Comparison of ENCODE assay signal across 19 mouse cellular contexts in the genomic region with DNA sequence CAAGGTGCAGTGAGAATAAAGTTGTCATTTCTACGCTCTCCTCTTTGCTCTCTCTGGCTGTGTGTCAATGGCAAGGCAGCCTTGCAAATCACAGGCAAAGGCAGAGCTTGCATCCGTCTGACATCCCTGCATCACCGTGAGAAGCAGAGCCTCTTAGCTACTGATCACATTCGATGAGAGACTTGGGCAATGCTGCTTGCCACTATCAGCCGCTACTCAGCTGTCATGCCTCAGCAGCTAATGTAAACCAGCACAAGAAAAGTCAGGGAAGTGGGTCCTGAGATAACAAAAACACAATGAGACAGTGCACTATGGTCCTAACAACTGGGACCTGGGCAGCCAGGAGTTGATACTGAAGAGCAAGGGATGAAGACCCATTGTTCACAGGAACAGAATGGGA.
DNase-seq lines count a peak whose midpoint lies in the region; ATAC-seq lines count a peak whose summit lies in the region.
"Had no signal": no experiment of that assay in that cellular context is flagged by ENCODE, and none has a peak within 500 bp of the region (broad histone marks: within the 10 kb centered on the region; RNA-seq: fewer than 3 reads in every experiment).

No protein-coding gene starts in this region.

- no peak overlapping the region for H3K9ac ChIP-seq in heart, embryonic 12.5 days
- H3K9ac ChIP-seq in lung, embryonic 15.5 days: no peak overlapping the region
- H3K9ac ChIP-seq: forebrain, embryonic 13.5 days; neural tube, embryonic 15.5 days had no signal

- peaks cover 26% of the 10 kb centered on the region for H3K4me1 ChIP-seq in heart, embryonic 12.5 days (replicated peaks)
- peaks cover 15% of the 10 kb centered on the region; the same call in 1 of the 2 replicates for H3K4me1 ChIP-seq in lung, embryonic 15.5 days
- H3K4me1 ChIP-seq: forebrain, embryonic 13.5 days; hindbrain, embryonic 10.5 days; neural tube, embryonic 15.5 days had no signal

- H3K27ac ChIP-seq in heart, embryonic 12.5 days (ENCODE audit: poor library complexity, severe bottlenecking): peak overlapping the region; percentile 33; the same call in 1 of the 2 replicates
- H3K27ac ChIP-seq in lung, embryonic 15.5 days: peak overlapping the region; percentile 56
- H3K27ac ChIP-seq: forebrain, embryonic 13.5 days; hindbrain, embryonic 10.5 days; hindbrain, postnatal 0 days; neural tube, embryonic 15.5 days had no signal

- H3K27me3 ChIP-seq in heart, embryonic 12.5 days (replicated peaks): no peaks in the 10 kb centered on the region
- no peaks in the 10 kb centered on the region for H3K27me3 ChIP-seq in lung, embryonic 15.5 days
- H3K27me3 ChIP-seq: forebrain, embryonic 13.5 days; neural tube, embryonic 15.5 days had no signal

- intact Hi-C loops in heart, postnatal 25 days (cut with DNase I): no loop called here

- H3K4me2 ChIP-seq in heart, embryonic 12.5 days: no peak overlapping the region
- no peak overlapping the region for H3K4me2 ChIP-seq in lung, embryonic 15.5 days
- H3K4me2 ChIP-seq: forebrain, embryonic 13.5 days; neural tube, embryonic 15.5 days had no signal

- DNase-seq in heart, postnatal 25 days (ENCODE audit: low spot score): no peak
- DNase-seq in lung, postnatal 4 days: no peak
- DNase-seq in thymus, postnatal 0 days (ENCODE audit: low spot score): peak; percentile 53
- no peak for DNase-seq in thymus, postnatal 10 days (ENCODE audit: low spot score in 2 of 2)
- no peak for DNase-seq in embryo, embryonic 10 days (ENCODE audit: low spot score)
- DNase-seq: cerebellum, adult 8-10 months; gastrocnemius, postnatal 10 days; left cerebral cortex, postnatal 4 days; liver had no signal

- no peaks in the 10 kb centered on the region for H3K36me3 ChIP-seq in heart, embryonic 12.5 days
- H3K36me3 ChIP-seq in lung, embryonic 15.5 days: no peaks in the 10 kb centered on the region
- H3K36me3 ChIP-seq: hindbrain, embryonic 10.5 days; neural tube, embryonic 15.5 days had no signal

- WGBS in heart, embryonic 12.5 days: 27% methylated on average over 5 of the region's 5 CpGs
- 43% methylated on average over 5 of the region's 5 CpGs for WGBS in lung, embryonic 15.5 days

- H3K9me3 ChIP-seq in heart, embryonic 12.5 days (replicated peaks): no peaks in the 10 kb centered on the region
- H3K9me3 ChIP-seq in lung, embryonic 15.5 days: no peaks in the 10 kb centered on the region
- H3K9me3 ChIP-seq: forebrain, embryonic 13.5 days; hindbrain, embryonic 10.5 days; neural tube, embryonic 15.5 days had no signal

- ATAC-seq in heart, embryonic 12.5 days (ENCODE audit: insufficient number of reproducible peaks, low FRiP score): peak; percentile 68; the same call in 1 of the 2 replicates
- ATAC-seq in lung, embryonic 15.5 days (ENCODE audit: borderline replicate concordance, extremely low read depth, low FRiP score, low TSS enrichment): no peak
- ATAC-seq: forebrain, embryonic 13.5 days; hindbrain, postnatal 0 days; intestine, postnatal 0 days; midbrain, embryonic 16.5 days had no signal

- no peak overlapping the region for H3K4me3 ChIP-seq in heart, embryonic 12.5 days
- H3K4me3 ChIP-seq in lung, embryonic 15.5 days: no peak overlapping the region
- H3K4me3 ChIP-seq: erythroblast, embryonic 14.5 days; forebrain, embryonic 13.5 days; hindbrain, embryonic 10.5 days; megakaryocyte, embryonic 14.5 days; neural tube, embryonic 15.5 days had no signal
